Mouse (Mus musculus) gastrocnemius, adult 8-10 months (tissue): Measurements from ENCODE around the gene Parp16. TPM values are rescaled to one million over a fixed set of nuclear protein-coding genes. Genes with fewer than 3 reads are reported as not detected.
A peak's percentile ranks its signal among the peaks of the same experiment; 100 is the strongest.
"Not testable (repeated sequence)": the region's sequence is repeated elsewhere in the genome, so short reads cannot be mapped to it uniquely, and the experiment has no call there.

ENCODE experiments used
- DNase-seq, 2 experiments: peaks; one replicate each; pipeline ENCODE4 v3.0.0; 2022; ENCODE audit warnings: low spot score in 2 of 2
- total RNA-seq, 4 experiments: library from RNA; stranded (reverse); gene quantifications; 2 replicates each; pipeline ENCODE4 v1.2.4; 2022

Parp16 gene
- total RNA-seq, 4 experiments from 2014 or later, result 3.3 to 5.2 (median 4.1) TPM

DNA sequence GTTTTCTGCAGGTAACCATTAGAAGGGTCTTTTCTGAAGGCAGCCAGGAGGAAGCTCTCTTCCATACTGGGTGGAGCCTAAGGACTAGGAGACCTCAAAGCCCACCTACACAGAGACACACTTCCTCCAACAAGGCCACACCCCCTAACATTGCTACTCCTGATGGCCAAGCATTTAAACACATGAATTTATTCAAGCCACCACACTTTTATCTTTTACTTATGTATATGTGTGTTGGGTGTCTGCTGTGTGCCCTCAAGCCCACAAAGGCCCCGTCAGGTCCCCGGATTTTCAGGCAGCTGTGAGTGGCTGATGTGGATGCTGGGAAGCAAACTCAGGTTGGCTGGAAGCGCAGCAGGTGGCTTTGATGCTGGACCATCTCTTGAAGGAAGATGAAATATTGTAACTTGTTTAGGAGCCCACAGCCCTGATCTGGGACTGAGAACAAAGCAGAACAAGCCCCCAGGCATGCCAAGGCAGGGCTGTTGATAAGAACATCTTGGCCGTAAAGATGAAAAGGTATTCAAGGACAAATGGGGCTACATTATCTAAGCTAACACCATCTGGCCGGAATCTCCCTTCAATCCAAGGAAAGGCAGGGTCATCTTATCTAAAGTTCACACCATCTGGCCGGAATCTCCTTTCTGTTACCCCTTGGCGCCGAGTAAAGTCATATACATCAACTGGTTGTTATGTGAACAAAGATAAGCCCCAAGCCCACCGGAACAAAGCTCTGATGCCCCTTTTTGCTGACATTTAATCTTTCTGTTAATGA lies 12.1 kb downstream of the Parp16 start:
- DNase-seq, result not testable (repeated sequence)

DNA sequence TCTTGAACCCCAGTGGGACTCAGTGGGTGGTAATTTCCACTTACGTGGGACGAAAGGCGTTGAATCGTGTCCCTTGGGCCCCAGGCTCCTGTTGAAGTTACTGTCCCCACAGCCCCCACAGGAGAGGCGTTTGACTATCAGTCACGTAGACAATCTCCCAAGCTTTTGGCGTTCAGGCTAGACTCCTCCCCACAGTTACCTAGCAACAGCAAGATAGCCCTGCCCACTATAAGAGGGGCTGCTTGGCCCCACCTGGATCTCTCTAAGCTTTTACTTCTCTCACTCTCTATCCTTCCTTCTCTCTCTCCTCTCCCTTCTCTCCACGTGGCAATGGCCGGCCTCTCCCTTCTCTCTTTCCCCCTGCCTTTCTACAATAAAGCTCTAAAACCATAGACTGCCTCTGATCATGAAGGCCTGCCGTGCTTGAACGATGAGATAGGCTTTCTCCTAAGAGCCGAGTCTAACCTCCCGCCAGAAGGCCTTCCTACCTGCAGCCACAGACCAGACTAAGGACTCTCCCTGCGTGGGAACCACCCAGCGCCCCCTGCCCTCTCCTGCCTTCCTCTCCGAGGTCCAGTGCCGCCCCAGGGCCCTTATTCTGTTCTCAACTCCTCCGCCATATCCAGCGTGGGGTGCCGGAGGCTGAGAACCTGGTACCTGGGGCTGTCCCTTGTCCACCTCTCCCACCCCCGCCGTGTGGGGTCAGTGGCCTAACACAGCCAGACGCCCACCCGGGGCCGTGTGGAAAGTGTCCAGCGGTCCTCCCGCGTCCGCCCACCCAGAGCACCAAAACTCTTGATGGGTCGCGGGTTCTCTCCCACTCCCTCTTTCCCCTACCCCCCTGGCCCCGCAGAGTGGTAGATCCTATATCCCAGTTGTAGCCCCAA lies 13.4 kb downstream of the Parp16 start:
- DNase-seq, result no peak

DNA sequence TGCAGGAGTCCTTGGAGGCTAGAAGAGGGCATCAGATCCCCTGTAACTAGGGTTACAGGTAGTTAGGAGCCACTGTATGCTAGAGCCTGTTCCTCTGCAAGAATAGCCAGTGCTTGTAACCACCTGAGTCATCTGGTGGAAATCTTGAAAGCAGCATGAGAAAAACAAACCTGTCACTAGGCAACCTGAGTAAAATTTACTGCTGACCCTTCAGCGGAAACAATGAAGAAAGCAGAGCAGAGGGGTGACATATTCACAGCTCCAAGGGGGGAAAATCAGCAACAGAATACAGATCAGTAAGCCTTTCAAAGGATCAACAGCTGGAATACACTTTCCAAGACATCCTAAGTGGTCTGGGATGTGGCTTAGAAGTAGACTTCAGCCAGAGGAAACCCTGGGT lies 16.4 kb downstream of the Parp16 start:
- no peak for DNase-seq

DNA sequence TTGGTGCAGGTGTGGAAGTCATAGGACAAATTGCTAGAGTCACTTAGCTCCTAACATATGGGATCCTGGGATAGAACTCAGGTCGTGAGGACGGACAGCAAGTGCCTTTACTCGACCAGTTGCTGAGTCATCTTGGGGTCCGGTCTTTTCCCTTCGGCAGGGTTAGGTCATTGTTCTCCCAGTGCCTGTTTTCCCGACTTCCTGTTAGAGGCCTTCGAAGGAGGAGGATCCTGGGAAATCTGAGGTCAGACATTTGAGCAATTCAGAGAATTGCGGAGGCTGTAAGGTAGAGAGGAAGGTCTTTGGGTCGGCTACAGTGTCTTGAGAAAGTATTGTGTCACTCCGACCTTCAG lies 19.2 kb downstream of the Parp16 start:
- DNase-seq, result no peak

DNA sequence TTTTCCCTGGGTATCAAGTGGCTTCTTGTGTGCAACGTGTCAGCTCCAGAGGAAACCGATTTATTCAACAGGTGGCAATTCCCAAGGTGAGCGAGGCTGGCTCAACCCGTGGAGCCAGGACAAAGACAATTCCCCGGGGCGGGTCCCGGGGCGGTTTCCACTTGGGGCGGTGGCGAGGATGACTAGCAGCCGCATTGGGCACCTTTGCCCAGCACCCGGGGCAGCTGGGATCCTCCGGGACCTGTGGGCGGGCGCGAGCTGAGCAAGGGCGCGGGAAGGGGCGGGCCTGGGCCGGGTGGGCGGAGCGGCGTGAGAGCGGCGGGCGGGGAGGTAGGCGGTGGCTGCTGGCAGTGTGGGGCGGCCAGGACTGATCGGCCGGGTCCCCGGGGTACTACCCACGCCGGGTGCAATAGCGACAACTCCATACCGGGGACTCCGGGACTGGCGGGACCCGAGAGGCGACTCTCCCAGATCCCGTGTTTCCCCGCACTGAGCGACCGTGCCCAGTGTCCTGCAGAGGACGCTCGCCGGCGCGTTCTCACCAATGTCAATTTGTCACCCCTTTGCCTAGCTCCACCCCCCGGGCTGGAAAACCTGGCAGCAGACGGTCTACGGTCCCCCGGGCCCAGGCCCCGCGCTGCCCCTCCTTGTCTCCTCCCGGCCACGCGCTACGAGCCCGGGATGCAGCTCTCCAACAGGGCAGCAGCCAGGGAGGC lies 19.8 kb downstream of the Parp16 start:
- DNase-seq, result peak; percentile 88 to 90

DNA sequence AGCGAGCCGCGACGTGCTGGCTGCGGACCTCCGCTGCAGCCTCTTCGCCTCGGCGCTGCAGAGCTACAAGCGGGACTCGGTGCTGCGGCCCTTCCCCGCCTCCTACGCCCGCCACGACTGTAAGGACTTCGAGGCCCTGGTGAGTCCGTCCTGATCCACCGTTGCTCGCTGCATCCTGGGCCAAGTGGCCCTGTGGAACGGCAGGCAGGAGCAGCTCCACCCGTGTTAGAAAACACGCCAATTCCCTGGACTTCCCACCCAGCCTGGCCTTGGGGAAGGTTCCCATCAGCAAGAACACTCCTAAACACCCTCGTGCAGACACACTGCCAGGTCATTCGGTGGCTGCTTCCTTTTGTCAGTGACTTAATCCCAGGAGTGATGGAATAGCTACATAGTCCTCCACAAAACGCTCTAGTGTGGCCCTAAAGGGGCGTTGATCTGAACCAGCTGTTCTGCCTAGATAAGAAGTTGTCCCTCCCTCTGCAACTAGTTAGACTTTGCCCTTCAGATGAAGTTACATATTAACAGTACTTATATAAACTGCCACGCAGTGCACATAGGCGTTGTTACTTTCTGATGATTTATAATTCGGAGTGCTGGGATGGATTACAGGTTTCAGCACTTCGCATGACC lies 20.5 kb downstream of the Parp16 start:
- DNase-seq, result no peak

DNA sequence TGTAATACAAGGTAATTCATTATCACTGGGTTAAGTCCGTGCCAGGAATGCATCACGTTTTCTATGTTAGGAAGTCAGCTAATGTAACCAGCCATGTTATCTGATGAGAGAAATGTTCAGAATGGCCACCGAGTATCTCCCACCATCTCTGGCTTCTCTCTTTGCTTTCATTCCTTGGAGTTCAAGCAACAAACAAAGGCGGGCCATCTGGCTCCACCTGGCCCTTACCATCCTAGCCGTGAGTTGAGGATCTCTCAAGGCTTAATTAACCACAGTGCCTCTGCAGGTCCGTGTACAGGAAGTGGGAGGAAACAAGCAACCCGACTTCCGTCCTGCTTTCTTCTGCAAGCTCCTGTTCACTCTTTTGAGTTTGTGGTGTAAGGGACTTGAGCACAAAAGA lies 21.8 kb downstream of the Parp16 start:
- no peak for DNase-seq

DNA sequence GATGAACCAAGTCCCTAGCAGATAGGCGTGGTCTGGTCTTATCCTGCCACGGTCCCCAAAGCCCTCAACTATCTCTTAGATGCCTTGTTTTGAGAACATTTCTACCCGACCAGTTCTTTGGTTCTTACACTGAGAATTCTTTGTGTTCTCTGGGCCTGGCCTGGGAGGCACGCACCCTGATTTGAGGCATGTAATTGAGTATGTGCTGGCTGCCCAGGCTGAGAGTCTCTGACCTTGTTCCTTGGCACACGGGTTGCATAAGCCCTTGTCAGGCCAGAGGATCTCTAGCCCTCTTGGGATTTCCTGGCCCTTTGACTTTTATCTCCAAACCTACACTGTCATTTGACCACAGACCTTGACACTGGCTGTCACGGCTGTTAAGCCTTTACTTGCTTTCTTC lies 22.5 kb downstream of the Parp16 start:
- DNase-seq, result peak; percentile 33 to 55

DNA sequence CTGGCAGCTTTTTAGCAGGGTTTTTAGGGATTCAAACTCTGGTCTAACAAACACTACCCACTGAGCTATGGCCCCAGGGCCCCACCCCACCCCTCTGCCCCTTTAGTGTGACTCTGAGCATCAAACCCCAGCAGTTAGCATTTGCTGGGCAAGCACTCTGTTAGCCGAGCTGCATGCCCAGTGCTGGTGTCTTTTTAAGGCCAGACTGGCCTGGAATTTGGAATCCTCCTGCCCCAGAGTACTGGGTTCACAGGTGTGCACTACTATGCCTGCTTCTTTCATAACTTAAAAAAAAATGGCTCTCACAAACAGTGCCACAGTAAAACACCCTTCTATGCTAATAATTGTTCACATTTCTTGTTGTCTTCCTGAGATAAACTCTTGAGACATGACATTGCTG lies 23.8 kb downstream of the Parp16 start:
- DNase-seq, result no peak

DNA sequence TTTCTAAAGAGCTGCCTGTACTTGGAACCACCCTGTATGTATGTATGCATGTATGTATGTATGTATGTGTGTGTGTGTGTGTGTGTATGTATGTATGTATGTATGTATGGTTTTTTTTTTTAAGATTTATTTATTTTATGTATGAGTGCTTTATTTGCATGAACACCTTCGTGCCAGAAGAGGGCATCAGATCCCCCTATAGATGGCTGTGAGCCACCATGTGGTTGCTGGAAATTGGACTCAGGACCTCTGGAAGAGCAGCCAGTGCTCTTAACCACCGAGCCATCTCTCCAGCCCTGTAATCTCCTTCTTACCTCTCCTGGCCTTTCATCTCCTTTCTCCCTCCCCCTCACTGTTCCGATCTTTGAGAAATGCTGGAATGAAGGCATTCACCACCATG lies 25.2 kb downstream of the Parp16 start:
- not testable (repeated sequence) for DNase-seq

DNA sequence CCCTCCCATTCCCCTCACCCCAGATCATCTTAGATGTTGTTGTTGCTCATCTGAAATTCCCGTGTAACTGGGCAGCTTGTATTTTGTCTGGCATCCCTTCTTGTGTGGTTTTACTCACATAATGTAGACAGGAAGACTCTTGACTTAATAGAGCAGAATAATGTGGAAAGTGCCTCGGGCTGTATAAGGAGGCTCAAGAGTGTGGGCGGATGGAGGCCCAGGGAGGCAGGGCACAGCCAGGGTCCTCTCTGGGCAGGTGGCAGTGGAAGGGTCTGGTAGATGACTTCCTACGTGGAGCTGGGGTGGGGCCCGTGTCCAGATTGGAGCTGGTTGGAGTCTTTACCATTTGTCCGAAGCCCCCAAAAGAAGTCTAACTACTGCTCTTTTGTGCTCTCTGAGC lies 28.8 kb downstream of the Parp16 start:
- no peak for DNase-seq

DNA sequence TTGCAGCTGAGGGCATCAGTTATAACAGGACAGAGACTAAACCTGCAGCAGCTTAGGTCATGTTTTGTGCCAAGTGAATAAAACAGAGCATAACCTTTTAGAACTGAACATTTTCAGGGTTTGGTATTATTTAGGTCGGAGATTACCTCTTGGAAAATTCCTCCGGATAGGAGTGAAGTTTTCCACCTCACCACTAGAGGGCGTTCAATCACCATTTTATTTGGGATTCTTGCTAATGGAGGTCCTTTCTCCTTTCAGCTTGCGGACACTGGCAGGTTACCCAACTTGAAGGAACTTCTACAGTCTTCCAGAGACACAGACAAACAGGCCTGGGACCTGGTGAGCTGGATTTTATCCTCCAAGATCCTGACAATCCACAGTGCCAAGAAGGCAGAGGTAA lies 30.6 kb downstream of the Parp16 start:
- DNase-seq, result no peak

DNA sequence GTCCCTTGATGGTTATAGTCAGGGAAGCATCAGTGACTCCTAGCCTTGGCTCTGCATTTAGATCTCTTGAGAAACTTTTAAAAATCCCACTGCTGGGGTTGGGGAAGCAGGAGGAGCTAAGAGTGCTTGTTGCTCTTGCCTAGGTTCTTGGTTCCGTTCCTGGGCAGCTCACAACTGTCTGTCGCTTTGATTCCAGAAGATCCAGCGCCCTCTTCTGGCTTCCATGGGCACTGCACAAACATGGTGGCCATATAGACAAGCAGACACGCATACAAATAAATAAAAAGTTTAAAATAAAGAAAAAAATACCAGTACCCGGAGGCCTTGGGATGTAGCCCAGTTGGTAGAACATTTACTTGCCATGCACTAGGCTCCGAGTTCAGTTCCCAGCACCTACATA lies 35.1 kb downstream of the Parp16 start:
- no peak for DNase-seq

DNA sequence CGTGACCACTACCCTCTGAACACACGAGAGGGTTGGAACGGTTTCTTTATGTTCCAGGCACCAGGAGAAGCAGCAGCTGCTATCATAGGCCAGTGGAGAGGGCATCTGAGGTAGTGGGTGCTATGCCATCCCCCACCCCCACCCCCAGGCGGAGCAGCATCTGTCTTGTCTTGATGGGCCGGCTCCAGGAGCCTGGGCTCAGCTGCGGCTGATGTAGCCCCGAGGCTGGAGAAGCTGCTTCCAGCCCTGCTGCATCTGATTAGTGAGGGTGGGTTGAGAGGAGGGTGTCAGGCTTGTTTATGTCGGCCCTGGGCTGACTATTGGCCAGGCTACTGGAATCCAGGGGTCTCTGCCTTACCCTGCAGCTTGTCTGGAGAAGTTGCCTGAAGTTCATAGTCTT lies 36.1 kb downstream of the Parp16 start:
- DNase-seq, result no peak

DNA sequence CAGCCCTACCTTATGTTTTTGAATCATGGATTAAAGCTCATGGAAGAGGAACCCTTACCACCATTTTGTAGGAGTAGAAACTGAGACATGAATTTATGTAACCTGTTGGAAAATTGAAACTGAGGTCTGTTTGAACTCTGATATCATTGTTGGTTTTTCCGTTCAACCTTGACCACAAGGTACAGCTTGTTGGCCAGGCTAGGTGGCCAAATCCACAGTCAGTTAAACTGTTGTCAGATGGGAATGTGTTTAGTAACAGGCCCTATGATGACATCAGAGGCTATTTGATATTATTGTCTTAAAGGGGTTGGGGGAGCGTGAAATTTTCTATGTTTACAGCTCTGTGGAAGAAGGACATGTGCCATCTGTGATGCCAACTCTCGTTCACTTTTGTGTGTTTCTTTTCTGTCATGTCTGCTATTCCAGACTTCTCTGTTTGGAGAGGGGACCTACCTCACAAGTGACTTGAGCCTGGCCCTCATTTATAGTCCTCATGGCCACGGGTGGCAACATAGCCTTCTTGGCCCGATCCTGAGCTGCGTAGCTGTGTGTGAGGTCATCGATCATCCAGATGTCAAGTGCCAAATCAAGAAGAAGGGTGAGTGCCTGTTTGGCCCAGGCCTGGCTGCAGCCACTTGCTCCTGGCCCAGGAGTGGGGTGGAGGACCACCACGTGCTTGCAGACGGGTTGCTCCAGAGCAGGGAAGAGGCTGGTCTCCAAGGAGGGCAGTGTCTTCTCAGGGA lies 38.3 kb downstream of the Parp16 start:
- no peak for DNase-seq

DNA sequence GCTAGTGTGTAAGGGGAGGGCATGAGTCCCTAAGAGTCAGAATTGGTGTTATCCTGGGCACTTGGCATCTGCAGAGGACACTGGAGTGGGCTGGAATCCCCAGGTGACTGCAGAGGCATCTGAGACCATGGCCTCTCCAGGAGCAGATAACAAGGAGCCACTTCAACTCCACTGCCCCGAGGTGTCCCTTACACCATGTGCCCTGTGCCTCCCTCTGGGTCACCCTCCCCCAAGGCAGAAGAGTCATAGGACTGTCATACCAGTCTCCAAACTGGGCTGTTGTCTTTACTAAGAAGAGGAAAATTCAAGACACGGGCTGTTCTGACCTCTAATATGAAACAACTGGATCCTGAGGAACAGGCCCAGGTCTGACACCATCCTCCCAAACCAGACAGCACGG lies 39.6 kb downstream of the Parp16 start:
- DNase-seq, result no peak

DNA sequence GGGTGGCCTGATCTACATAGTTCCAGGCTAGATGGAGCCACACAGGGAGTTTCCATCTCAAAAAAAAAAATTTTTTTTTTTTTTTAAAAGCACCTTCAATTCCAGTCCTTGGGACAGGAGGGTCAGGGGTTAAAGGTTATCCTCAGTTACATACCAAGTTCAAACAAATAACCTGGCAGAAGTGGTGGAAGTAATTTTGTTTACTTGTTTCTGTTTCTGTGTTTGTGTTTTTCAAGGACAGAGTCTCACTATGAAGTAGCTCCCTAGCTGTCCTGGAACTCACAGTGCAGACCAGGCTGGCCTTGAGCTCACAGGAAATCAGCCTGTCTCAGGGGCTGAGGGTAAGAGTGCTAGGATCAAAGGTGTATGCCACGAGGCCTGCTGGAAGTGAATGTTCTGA lies 40.4 kb downstream of the Parp16 start:
- DNase-seq, result no peak

DNA sequence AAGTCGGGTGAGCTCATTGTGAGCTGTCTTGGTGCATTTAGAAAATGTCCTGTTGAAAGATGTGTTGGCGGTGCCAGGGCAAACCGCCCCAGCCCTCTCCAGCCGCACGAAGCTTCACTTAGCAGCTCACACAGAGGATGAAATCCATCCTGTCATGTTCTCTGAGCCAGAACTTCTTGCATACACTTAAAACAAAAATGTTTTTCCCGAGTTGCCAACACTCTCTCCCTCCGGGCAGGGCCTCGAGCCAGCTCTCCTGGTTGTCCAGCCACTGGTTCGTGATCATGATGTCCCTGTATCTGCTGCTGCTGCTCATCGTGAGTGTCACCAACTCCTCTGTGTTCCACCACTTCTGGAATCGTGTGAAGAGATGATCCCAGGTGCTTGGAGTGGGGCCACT lies 42.5 kb downstream of the Parp16 start:
- no peak for DNase-seq

DNA sequence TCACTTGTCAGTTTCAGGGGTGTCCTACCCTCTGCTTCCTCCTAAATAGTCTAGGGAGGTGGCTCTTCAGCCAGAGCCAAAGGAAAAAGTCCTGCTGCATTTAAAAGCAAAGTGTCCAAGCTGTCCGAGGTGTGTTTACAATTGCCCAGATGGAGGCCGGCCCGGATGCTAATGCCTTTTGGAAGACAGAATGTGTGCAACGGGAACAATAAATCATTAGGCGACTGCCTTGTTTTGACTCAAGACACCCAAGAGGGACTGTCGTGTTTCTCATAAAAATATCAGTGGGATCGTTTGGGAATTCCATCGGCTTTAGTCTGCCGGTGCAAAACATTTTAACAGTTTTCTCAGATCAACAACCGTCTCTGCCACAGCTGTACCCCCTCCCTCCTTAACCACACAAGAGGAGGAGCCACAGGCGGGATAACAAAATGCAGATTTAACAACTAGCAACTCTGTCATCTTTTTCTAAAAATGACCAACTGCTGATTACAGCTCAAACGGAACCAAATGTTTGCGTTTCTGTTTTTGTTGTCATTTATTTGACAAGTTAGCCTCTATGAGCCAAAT lies 43.1 kb downstream of the Parp16 start:
- no peak for DNase-seq

DNA sequence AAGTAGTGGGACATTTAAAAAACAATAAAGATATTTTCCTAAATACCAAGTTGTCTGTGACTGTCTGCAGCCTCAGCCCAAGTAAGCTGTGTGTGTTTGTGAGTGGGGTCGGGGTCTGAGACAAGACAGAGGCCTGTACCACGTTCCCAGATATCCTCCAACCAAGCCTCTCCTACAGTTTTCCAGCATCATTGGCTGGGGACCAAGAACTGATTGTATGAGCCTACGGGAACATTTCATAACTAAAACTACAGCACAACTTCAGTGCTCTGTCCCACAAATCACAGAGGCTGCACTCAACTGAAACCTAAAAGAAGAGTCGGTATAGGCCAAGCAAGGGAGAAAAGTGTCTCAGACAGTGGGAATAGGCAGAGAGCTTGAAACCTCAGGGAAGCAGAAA lies 44.0 kb downstream of the Parp16 start:
- DNase-seq, result no peak

DNA sequence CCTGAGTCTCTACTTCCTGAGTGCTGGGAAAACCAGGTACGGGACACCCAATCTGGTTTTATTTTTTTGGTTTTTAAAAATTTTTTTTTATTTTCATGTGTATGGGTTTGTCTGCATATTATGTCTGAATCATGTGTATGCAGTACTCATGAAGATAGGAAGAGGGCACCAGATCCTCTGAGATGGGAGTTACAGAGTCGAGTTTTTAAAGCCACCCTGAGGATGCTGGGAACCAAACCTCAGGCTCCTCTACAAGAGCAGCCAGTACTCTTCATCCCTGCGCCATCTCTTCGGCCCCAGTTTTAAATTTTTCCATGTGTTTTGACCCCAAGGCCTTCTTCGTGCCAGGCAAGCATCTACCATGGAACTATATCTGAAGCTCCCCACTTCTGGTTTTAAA lies 44.6 kb downstream of the Parp16 start:
- no peak for DNase-seq
